ENCODE assay signal across 16 mouse cellular contexts in genomic region chr9:97140145-97140932, GRCm38 (mm10). TPM values are rescaled to one million over a fixed set of nuclear protein-coding genes. Genes with fewer than 3 reads are reported as not detected.
DNase-seq lines count a peak whose midpoint lies in the region; ATAC-seq lines count a peak whose summit lies in the region.
"Had no signal": no experiment of that assay in that cellular context is flagged by ENCODE, and none has a peak within 500 bp of the region (broad histone marks: within the 10 kb centered on the region; RNA-seq: fewer than 3 reads in every experiment).

No protein-coding gene starts in this region.

- H3K9ac ChIP-seq in heart, embryonic 11.5 days (ENCODE audit: low read depth, low read length), result no peak overlapping the region
- H3K9ac ChIP-seq: embryonic facial prominence, embryonic 13.5 days; forebrain, embryonic 12.5 days; midbrain, embryonic 13.5 days had no signal

- no peaks in the 10 kb centered on the region for H3K4me1 ChIP-seq in heart, embryonic 11.5 days (ENCODE audit: control insufficient read depth, insufficient read depth, low read length)
- H3K4me1 ChIP-seq: embryonic facial prominence, embryonic 13.5 days; forebrain, embryonic 12.5 days; limb, embryonic 10.5 days; midbrain, embryonic 13.5 days had no signal

- H3K36me3 ChIP-seq in heart, embryonic 11.5 days (ENCODE audit: control insufficient read depth, insufficient read depth, low read length), result no peaks in the 10 kb centered on the region
- H3K36me3 ChIP-seq: embryonic facial prominence, embryonic 13.5 days; forebrain, embryonic 12.5 days; limb, embryonic 10.5 days; midbrain, embryonic 13.5 days had no signal

- no peaks in the 10 kb centered on the region for H3K27me3 ChIP-seq in heart, embryonic 11.5 days (ENCODE audit: control insufficient read depth, insufficient read depth, low read length)
- H3K27me3 ChIP-seq: embryonic facial prominence, embryonic 13.5 days; forebrain, embryonic 12.5 days; midbrain, embryonic 13.5 days had no signal

- H3K4me2 ChIP-seq in heart, embryonic 11.5 days, result no peak overlapping the region
- H3K4me2 ChIP-seq: embryonic facial prominence, embryonic 13.5 days; forebrain, embryonic 12.5 days; midbrain, embryonic 13.5 days had no signal

- H3K27ac ChIP-seq in heart, embryonic 11.5 days (ENCODE audit: low read depth, low read length), result no peak overlapping the region
- H3K27ac ChIP-seq: embryonic facial prominence, embryonic 13.5 days; forebrain, embryonic 12.5 days; limb, embryonic 10.5 days; macrophage; midbrain, embryonic 13.5 days had no signal

- no peak for ATAC-seq in heart, embryonic 11.5 days (replicated peaks; ENCODE audit: insufficient number of reproducible peaks, low FRiP score, low TSS enrichment)
- no peak for ATAC-seq in cerebellum, adult (ENCODE audit: insufficient number of reproducible peaks, low FRiP score, low TSS enrichment)
- ATAC-seq: midbrain, embryonic 13.5 days had no signal

- no peaks in the 10 kb centered on the region for H3K9me3 ChIP-seq in heart, embryonic 11.5 days (replicated peaks; ENCODE audit: control insufficient read depth, low read length)
- H3K9me3 ChIP-seq: embryonic facial prominence, embryonic 13.5 days; forebrain, embryonic 12.5 days; limb, embryonic 10.5 days; midbrain, embryonic 13.5 days had no signal

- 74% methylated on average over 10 of the region's 10 CpGs for WGBS in heart, embryonic 11.5 days (ENCODE audit: insufficient replicate concordance)

- DNase-seq in heart, adult 11 months, result peak; percentile 93
- DNase-seq in right cerebral cortex, adult 18-20 months, result peak; percentile 38
- no peak for DNase-seq in right cerebral cortex, postnatal 14 days
- DNase-seq in kidney, postnatal 25 days, result peak; percentile 53 to 77
- no peak for DNase-seq in cerebellum, postnatal 4 days (ENCODE audit: low spot score in 2 of 2)
- no peak for DNase-seq in layer of hippocampus, adult 9-11 months
- DNase-seq: adrenal gland, postnatal 36 days; cerebellum, postnatal 36 days; thymus, postnatal 4 days had no signal

- H3K4me3 ChIP-seq in heart, embryonic 11.5 days (ENCODE audit: low read depth, low read length), result no peak overlapping the region
- H3K4me3 ChIP-seq: embryonic facial prominence, embryonic 13.5 days; forebrain, embryonic 12.5 days; limb, embryonic 10.5 days; midbrain, embryonic 13.5 days had no signal

RNA-seq across cellular contexts. Expression of gene Slc25a36, which starts 29.4 kb away (rescaled TPM):
- 79.6 and 83.6 TPM in 2 replicates for polyA plus RNA-seq in heart, embryonic 11.5 days (2014; fragmentation: Nextera tagmentation; extraction: Ambion mirVana)

Comparison
In these comparisons a context has a peak if more than half of its experiments do, and no peak if none do; other contexts are left out.
1. DNase-seq: peak in heart, adult 11 months (single experiment), right cerebral cortex, adult 18-20 months (single experiment) and kidney, postnatal 25 days (2 of 2); none in right cerebral cortex, postnatal 14 days (single experiment), cerebellum, postnatal 4 days (0 of 2) and layer of hippocampus, adult 9-11 months (single experiment).